Mouse (Mus musculus) embryonic fibroblast, embryonic 13.5 days (primary cell): ENCODE measurements around the gene Fam19a3.

Experiments
- CTCF ChIP-seq: IDR thresholded peaks from 2 replicates; pipeline ENCODE4 v1.5.1; 2011; ENCODE audit warnings: mild to moderate bottlenecking, control low read depth, low read length, moderate library complexity, borderline replicate concordance; ENCODE audit not compliant: insufficient read depth
- POLR2A ChIP-seq: IDR thresholded peaks from 2 replicates; pipeline ENCODE4 v1.6.1; 2011; ENCODE audit warnings: low read depth, mild to moderate bottlenecking, control low read depth, low read length, moderate library complexity

DNA sequence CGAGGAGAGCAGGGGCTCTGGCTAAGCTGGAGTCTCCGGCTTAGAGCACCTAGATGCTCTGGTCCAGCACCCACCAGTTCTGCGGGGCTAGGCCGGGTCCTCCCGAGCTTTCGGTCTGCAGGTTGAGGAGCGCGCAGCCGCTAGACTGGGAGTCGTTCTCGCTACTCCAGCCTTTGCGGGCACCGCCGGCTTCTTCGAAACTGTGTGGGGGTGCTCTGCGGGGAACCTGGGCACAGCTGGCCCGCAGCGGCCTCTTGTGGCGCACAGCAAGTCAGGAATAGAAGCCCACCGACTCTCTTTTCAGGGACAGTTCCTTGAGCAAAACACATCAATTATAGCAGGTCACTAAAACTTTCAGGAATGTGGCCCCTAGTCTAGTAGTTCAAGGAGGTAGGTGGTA, 4.3 kb downstream of the Fam19a3 start:
- TF ChIP-seq CTCF (no peak; the same call in 1 of the 2 replicates), POLR2A (no peak)
